Mouse (Mus musculus): ENCODE measurements at regions not wholly inside any gene's neighbourhood (a gene's known extent, or its start where the extent isn't known, plus 50 kb on each side); places are given as distances from the start of the nearest gene placed in this dataset.

DNA sequence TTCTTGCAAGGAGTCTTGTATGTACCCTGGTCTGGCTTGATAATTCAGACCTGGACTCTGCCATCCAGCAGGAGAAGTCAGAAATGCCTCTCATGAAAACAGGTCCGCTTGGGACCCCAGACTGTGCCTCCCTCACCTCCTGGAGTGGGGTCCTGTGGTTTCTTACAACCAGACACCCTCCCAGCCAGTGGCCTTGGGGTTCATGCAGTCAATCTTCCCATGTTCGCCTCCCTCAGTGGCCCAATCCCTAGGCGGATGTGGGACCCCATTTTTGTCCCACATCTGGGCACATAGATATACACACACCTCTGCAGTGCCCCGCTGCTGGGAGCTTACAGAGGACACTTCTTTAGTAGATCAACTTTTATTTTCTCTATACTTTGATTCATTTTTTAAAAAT lies 217.7 kb downstream of the Lrfn2 start:
- no peak overlapping the region for H3K4me2 ChIP-seq
- no peaks in the 10 kb centered on the region for H3K9me3 ChIP-seq (replicated peaks)
- H3K27ac ChIP-seq = no peak overlapping the region
- no peaks in the 10 kb centered on the region for H3K27me3 ChIP-seq
- H3K36me3 ChIP-seq = no peaks in the 10 kb centered on the region
- WGBS = 83% methylated on average over 4 of the region's 4 CpGs
- H3K9ac ChIP-seq = no peak overlapping the region
- H3K4me3 ChIP-seq = no peak overlapping the region
- no peaks in the 10 kb centered on the region; the same call in 1 of the 2 replicates for H3K4me1 ChIP-seq (replicated peaks)
- ATAC-seq (replicated peaks; ENCODE audit: insufficient number of reproducible peaks, insufficient read depth, low FRiP score, low read depth) = no peak

DNA sequence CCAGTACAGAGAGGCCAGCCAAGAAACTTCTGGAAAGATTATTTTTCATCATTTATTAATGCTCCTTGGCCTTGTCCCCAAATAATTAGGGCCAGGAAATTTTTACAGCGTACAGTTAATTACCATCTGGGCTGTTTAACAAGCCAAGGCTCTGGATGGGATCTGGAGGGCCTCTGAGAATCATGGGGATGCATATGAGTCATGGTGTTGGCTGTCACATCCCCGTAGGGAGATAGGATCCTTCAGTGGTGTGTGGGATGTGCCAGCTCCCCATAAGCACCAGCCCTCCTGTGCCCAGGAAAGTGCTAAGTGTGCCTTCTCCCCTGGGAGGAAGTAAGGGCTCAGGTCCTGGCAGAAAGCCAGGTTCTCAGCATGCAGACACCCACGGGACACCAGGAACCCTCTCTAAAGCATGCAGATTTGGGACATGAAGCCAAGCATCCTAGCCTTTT lies 218.8 kb downstream of the Lrfn2 start:
- no peak overlapping the region for H3K27ac ChIP-seq
- H3K27me3 ChIP-seq = no peaks in the 10 kb centered on the region
- no peak overlapping the region for H3K4me2 ChIP-seq
- H3K4me1 ChIP-seq (replicated peaks) = no peaks in the 10 kb centered on the region; the same call in 1 of the 2 replicates
- H3K9me3 ChIP-seq (replicated peaks) = no peaks in the 10 kb centered on the region
- peak; percentile 45; the same call in 1 of the 2 replicates for ATAC-seq (replicated peaks; ENCODE audit: insufficient number of reproducible peaks, insufficient read depth, low FRiP score, low read depth)
- no peak overlapping the region for H3K4me3 ChIP-seq
- WGBS = 46% methylated on average over 3 of the region's 3 CpGs
- no peaks in the 10 kb centered on the region for H3K36me3 ChIP-seq
- no peak overlapping the region for H3K9ac ChIP-seq

DNA sequence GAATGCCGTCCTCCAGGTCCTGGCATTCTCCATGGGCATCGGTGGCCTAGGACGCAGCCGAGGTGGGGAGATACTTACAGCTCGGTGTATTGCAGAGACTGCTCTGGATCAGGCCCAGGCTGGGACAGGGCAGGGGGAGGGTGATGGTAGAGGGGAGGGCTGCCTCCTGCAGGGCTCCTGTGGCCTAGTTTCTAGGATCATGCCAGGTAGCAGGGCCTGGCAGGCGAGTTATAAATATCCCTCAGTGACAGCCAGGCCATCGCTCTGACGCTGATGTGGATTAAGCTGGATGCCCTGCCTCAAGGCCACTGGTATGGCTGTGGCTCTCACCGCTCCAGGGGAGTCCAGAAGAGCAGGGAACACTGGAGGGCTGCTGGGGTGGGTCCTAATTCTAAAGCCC lies 221.8 kb downstream of the Lrfn2 start:
- no peak overlapping the region for H3K4me3 ChIP-seq
- no peaks in the 10 kb centered on the region for H3K27me3 ChIP-seq
- no peak overlapping the region for H3K9ac ChIP-seq
- no peaks in the 10 kb centered on the region for H3K9me3 ChIP-seq (replicated peaks)
- H3K4me1 ChIP-seq (replicated peaks) = no peaks in the 10 kb centered on the region; the same call in 1 of the 2 replicates
- H3K4me2 ChIP-seq = no peak overlapping the region
- H3K27ac ChIP-seq = no peak overlapping the region
- no peak for ATAC-seq (replicated peaks; ENCODE audit: insufficient number of reproducible peaks, insufficient read depth, low FRiP score, low read depth)
- H3K36me3 ChIP-seq = no peaks in the 10 kb centered on the region
- whole genome bisulfite sequencing = 62% methylated on average over 9 of the region's 9 CpGs

DNA sequence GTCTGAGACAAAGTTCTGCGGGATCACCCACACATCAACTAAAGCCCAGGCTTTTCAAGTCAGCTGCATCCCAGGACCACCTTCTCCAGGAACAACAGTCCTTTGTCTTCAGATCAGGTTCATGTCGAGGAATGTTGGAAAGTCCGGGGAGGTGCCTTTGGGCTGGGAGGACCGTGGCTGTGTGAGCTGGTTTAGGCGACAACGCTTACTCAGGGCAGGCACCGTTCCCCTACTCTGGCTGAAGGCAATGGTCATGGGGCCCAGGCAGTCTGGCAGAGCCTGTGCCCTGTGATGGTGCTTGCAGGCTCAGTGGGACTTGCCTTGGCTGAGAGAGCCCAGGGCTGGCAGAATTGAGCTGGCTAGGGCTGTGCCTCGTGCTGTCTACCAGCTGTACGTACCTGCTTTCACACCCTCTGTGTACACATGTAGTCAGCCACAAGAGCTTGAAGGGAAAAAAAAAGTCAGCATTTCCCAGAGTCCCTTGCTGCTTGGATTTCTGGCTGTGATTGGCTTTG lies 222.9 kb downstream of the Lrfn2 start:
- no peak overlapping the region for H3K4me2 ChIP-seq
- no peaks in the 10 kb centered on the region for H3K36me3 ChIP-seq
- WGBS = 75% methylated on average over 9 of the region's 9 CpGs

DNA sequence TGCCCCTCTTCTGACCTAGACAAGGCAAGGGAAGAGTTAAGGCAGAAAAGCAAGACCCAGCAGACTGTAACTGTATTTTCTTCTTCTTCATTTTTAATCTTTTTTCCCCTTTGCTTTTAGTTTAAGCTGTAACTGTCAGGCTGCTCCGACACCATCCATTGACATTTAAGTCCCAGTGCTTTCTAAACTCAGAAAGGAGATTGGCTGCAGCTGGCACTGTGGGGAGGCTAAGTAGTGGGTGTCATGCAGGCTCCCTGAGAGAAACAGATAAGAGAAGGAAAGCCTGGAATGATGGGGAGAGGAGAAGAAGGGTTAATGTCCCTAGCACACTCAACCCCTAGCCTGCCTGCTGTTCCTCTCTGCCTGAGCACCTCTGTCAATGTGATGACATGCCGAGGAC lies 225.4 kb downstream of the Lrfn2 start:
- no peak for ATAC-seq (replicated peaks; ENCODE audit: insufficient number of reproducible peaks, insufficient read depth, low FRiP score, low read depth)
- Histone ChIP-seq H3K4me3 (no peak overlapping the region), H3K4me1 (replicated peaks) (no peaks in the 10 kb centered on the region; the same call in 1 of the 2 replicates), H3K9ac (no peak overlapping the region), H3K9me3 (replicated peaks) (no peaks in the 10 kb centered on the region), H3K36me3 (no peaks in the 10 kb centered on the region), H3K4me2 (no peak overlapping the region), H3K27me3 (0 out of 2 replicates have a peak, but pooled peaks cover 3% of the 10 kb centered on the region), H3K27ac (no peak overlapping the region)
- 62% methylated on average over 2 of the region's 2 CpGs for WGBS

More for the DNA sequence above, 222.9 kb downstream of the Lrfn2 start:
- Histone ChIP-seq H3K9ac (no peak overlapping the region), H3K9me3 (replicated peaks) (no peaks in the 10 kb centered on the region), H3K27me3 (0 out of 2 replicates have a peak, but pooled peaks cover 3% of the 10 kb centered on the region), H3K4me1 (replicated peaks) (no peaks in the 10 kb centered on the region; the same call in 1 of the 2 replicates), H3K27ac (no peak overlapping the region), H3K4me3 (no peak overlapping the region)
- no peak for ATAC-seq (replicated peaks; ENCODE audit: insufficient number of reproducible peaks, insufficient read depth, low FRiP score, low read depth)

DNA sequence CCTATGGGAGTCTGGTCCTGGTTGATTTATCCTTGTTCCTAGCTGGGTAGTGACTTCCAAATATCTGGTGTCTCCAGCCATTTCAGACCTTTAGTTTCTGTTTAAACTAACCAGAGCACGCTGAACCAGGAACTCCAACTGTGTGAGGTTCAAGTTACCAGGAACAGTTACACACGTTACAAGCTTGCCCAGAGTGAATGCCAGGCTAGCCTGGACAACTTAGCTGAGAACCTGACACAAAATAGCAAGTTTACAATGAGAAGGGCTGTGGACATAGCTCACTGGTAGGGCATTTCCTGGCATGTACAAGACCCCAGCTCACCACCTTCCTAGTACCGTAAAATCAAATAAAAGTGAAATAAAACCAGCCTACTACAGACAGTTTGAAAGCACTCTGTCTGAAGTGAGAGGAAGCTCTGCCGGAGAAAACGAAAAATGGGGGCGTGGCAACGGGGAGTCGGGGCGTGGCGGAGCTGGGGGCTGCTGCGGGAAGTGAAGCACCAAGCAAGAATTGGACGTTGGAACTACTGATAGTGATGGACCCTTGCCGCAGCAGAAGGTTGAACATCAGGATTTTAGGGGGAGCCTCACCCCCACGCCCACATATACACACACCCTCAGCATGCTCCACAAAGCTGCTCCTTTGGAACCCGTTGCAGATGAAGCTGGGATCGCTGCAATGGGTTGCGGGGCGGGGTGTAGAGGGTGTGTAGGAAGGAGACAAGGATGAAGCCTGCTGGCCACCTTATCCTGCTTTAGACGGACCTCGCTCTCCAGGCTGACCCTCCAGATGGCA lies 239.3 kb downstream of the Lrfn2 start:
- Histone ChIP-seq H3K9ac (no peak overlapping the region), H3K4me2 (peak overlapping the region; percentile 68), H3K27ac (no peak overlapping the region), H3K9me3 (replicated peaks) (no peaks in the 10 kb centered on the region), H3K4me1 (replicated peaks) (peaks cover 15% of the 10 kb centered on the region), H3K27me3 (peaks cover 63% of the 10 kb centered on the region), H3K36me3 (no peaks in the 10 kb centered on the region), H3K4me3 (peak overlapping the region; percentile 41)
- WGBS = 6% methylated on average over 20 of the region's 20 CpGs
- ATAC-seq (replicated peaks; ENCODE audit: insufficient number of reproducible peaks, insufficient read depth, low FRiP score, low read depth) = no peak; the same call in 1 of the 2 replicates

DNA sequence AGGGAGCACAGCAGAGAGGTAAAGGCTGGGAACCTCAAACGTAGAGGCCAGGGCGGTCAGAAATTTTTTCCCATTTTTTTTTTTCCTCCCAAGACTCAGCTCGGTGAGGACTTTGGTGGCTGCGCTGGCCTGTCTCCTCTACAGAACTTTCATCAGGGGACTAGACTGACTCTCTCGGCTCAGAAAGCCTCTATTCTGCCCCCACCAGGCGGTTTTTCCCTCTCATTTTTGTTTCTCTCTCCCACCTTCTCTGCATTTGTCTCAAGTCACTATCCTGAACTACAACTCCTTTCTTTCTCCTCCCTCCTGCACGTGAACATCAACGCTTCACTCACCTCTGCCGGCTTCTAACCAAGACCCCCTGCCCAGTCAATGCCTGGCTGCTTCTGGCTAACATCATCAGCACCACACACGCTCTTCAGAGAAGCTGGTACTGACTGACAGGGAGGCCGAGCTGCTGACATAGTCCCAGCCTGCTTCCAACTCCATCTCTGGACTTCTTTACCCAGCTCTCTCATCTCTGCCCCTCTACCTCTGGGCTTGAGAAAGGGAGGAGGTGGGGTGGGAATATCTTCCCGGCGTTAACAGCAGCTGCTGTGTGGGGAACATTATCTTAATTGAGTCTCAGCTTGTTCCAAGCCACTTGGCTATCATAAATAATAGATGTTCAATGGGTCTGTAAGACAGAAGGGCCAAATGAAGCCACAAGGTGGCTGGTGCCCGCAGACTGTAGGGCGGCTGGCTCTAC lies 240.0 kb downstream of the Lrfn2 start:
- 10% methylated on average over 15 of the region's 15 CpGs for WGBS
- no peak overlapping the region for H3K27ac ChIP-seq
- peaks cover 15% of the 10 kb centered on the region for H3K4me1 ChIP-seq (replicated peaks)
- H3K4me2 ChIP-seq = peak overlapping the region; percentile 68
- H3K9ac ChIP-seq = no peak overlapping the region
- no peaks in the 10 kb centered on the region for H3K9me3 ChIP-seq (replicated peaks)
- no peak for ATAC-seq (replicated peaks; ENCODE audit: insufficient number of reproducible peaks, insufficient read depth, low FRiP score, low read depth)
- H3K4me3 ChIP-seq = peak overlapping the region; percentile 41
- no peaks in the 10 kb centered on the region for H3K36me3 ChIP-seq
- peaks cover 69% of the 10 kb centered on the region for H3K27me3 ChIP-seq

DNA sequence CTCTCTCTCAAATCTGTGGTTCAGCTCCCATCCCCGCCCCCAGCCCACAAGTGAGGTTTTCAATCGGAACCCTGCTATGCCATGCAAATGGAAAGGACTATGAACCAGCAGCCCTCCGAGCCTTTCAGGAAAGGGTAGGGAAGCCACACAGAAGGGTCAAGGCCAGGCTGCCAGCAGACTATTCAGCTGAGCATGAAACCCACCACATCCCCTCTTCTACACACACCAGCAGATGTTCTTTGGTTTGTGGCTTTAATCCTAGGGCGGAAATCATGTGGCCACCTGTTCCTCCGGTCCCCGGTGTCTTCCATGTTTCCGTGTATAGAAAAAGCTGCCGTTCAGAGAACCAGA lies 240.6 kb downstream of the Lrfn2 start:
- ATAC-seq (replicated peaks; ENCODE audit: insufficient number of reproducible peaks, insufficient read depth, low FRiP score, low read depth) = no peak
- H3K9ac ChIP-seq = no peak overlapping the region
- WGBS = 63% methylated on average over 8 of the region's 8 CpGs
- H3K27me3 ChIP-seq = peaks cover 69% of the 10 kb centered on the region
- H3K4me2 ChIP-seq = no peak overlapping the region
- no peak overlapping the region for H3K4me3 ChIP-seq
- H3K4me1 ChIP-seq (replicated peaks) = peaks cover 15% of the 10 kb centered on the region
- no peaks in the 10 kb centered on the region for H3K36me3 ChIP-seq
- H3K9me3 ChIP-seq (replicated peaks) = no peaks in the 10 kb centered on the region
- H3K27ac ChIP-seq = no peak overlapping the region

DNA sequence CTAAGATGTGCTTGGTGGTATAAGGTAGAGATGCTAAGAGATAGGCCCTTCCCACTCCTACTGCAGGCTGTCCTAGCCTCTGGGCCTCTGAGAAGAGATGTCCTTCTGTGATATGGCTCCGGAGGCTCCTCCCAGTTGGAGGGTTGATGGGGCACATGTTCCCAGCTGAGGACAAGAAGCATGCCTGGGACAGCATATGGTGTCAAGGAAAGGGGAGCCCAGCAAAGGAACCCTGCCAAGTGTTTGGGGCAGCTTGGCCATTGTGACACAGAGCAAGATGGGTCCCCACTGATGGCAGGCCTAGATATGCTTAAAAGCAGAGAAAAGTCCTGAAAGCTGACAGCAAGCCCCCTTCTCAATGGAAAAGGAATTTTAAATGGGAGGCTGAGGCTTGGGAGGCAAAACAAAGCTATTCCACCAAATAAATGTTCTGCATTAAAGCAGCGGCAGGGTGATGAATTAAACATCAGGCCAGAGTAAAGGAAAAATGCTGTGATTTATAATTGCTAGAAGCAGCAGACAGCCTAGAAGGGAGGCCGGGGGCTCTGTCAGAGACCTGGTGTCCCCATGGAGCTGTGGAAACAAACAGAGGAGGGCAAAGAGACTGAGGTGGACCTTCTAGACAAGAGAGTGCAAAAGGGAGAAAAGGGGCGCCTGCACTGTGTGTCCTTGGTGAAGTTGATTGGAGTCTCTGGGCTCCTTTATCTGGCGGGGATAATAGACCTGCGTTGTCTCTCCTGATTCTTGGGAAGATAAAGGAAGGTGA lies 246.0 kb downstream of the Lrfn2 start:
- WGBS = 64% methylated on average over 6 of the region's 6 CpGs

DNA sequence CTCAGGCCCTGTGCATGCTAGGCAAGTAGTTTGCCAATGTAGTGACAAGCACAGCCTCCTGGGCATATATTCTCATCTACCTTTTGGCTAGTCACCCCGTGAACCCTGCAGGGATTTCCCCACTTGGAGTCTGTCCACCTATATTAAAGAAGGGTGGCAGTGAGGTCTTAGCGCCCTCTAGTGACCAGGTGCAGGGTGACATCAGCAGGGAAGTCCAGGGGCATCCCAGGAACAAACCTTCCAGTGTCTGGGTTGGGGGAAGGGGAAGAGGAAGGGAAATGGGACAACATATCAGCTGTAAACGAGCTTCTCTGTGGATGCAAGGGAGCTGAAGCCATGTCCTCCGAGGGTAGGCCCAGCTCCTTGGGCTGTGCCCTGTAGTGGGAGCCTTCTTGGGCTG lies 245.7 kb upstream of the Mocs1 start:
- no peak for ATAC-seq (replicated peaks; ENCODE audit: insufficient number of reproducible peaks, insufficient read depth, low FRiP score, low read depth)
- Histone ChIP-seq H3K4me2 (no peak overlapping the region), H3K27ac (no peak overlapping the region), H3K9ac (no peak overlapping the region), H3K4me3 (no peak overlapping the region), H3K27me3 (peaks cover 44% of the 10 kb centered on the region), H3K36me3 (no peaks in the 10 kb centered on the region), H3K9me3 (replicated peaks) (no peaks in the 10 kb centered on the region), H3K4me1 (replicated peaks) (no peaks in the 10 kb centered on the region)
- 13% methylated on average over 4 of the region's 4 CpGs for WGBS

More for the DNA sequence above, 246.0 kb downstream of the Lrfn2 start:
- H3K4me2 ChIP-seq = no peak overlapping the region
- ATAC-seq (replicated peaks; ENCODE audit: insufficient number of reproducible peaks, insufficient read depth, low FRiP score, low read depth) = no peak
- peaks cover 80% of the 10 kb centered on the region for H3K27me3 ChIP-seq
- H3K9me3 ChIP-seq (replicated peaks) = no peaks in the 10 kb centered on the region
- H3K36me3 ChIP-seq = no peaks in the 10 kb centered on the region
- H3K9ac ChIP-seq = no peak overlapping the region
- H3K4me3 ChIP-seq = no peak overlapping the region
- H3K27ac ChIP-seq = no peak overlapping the region
- no peaks in the 10 kb centered on the region for H3K4me1 ChIP-seq (replicated peaks)

DNA sequence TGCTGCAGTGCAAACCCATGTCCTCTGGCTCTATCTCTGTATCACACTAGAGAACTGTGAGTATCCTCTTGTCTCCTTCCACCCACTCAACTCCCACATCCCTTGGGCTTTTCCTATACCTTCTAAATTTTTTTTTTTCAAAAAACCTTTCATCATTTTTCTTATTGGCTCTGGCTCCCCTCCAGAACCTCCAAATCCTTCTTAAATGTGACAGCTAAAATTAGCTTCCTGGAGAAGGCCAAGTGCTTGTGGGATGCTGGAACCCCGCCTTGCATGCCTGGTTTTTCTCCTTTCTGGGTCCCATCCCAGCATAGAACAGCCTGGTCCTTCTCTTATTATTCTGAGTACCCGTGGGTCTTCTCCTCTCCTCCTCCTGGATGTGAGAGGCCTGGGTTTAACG lies 244.2 kb upstream of the Mocs1 start:
- Histone ChIP-seq H3K9me3 (replicated peaks) (no peaks in the 10 kb centered on the region), H3K4me1 (replicated peaks) (no peaks in the 10 kb centered on the region), H3K9ac (no peak overlapping the region), H3K4me2 (no peak overlapping the region), H3K4me3 (no peak overlapping the region), H3K27me3 (peaks cover 38% of the 10 kb centered on the region), H3K27ac (no peak overlapping the region), H3K36me3 (no peaks in the 10 kb centered on the region)
- ATAC-seq (replicated peaks; ENCODE audit: insufficient number of reproducible peaks, insufficient read depth, low FRiP score, low read depth) = no peak
- WGBS = 64% methylated on average over 3 of the region's 3 CpGs

All from heart, embryonic 15.5 days (tissue).